Mouse (Mus musculus): ENCODE data around the gene Dupd1. TPM values are rescaled to one million over a fixed set of nuclear protein-coding genes. Genes with fewer than 3 reads are reported as not detected.

Gene Dupd1
- not detected in 2 replicates for polyA plus RNA-seq (2012; rRNA removed)

DNA sequence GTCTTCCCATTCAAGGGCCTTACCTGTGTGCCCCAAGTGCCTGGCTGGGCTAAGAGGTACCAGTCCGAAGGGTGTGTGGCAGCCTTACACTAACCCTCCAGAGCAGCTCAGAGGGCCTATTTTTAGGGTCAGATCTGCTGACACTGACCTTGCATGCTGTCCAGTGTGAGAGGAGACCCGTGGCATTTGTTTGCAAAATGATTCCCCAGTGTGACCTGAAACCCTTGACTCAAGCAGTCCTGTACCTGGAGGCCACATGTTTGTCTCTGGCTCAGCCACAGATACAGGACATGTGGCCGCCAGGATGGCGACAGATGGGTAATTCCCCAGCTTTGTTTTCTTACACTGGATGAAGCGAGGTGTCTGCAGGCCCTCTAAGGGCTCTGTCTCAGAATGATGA is at the start of gene Dupd1:
TSS of gene Dupd1 (minus strand) at position 91 of the 400 bp plus-strand sequence.
- no peak for DNase-seq (ENCODE audit: low spot score)

DNA sequence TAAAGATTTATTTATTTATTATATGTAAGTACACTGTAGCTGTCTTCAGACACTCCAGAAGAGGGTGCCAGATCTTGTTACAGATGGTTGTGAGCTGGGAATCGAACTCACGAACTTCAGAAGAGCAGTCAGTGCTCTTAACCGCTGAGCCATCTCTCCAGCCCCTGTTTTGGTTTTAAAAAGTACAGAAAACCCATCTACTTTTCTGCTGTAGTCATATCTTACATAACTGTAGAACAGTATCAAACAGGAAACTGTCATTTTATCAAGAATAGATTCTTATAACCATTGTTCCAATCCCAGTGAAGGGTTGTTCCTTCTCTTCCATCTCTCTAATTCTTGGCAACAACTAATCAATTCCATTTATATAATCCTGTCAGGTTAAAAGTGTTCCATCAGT is 49.4 kb upstream of the Dupd1 start:
- DNase-seq (ENCODE audit: low spot score), result no peak

DNA sequence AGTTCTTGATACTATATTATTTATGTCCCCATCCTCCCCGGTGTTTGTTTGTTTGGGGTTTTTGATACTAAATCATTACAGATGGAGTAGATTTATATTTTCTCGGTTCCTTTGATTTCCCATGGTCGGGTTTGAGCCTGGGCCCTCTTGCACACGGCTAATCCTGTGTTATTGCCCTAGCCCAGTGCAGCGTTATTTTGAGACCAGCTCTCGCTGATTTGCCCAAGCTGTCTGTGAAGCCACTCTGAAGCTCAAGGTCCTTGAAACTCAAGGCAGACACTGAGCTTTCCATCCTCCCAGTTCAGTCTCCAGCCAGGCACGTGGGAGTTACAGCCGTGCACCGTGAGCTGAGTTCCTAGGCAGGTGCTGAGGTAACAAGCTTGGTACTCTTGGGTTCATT is 47.2 kb upstream of the Dupd1 start:
- no peak for DNase-seq (ENCODE audit: low spot score)

DNA sequence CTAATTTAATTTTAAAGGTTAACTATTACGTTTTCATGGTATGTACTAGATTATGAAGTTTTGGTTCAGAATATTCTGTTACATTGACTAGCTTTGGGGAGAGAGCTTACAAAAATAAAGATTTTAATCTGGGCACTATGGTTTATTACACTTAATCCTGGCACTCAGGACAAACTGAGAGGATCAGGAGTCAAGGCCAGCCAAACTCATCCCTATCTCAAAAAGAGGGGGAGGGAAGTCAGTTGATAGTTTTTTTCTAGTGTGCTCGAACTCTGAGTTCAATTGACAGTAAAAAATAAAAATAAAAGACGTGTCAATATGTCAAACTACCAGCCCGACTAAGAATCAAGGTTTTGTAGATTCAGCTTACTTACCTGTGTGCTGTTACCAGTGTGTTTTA is 39.0 kb upstream of the Dupd1 start:
- no peak for DNase-seq (ENCODE audit: low spot score)

DNA sequence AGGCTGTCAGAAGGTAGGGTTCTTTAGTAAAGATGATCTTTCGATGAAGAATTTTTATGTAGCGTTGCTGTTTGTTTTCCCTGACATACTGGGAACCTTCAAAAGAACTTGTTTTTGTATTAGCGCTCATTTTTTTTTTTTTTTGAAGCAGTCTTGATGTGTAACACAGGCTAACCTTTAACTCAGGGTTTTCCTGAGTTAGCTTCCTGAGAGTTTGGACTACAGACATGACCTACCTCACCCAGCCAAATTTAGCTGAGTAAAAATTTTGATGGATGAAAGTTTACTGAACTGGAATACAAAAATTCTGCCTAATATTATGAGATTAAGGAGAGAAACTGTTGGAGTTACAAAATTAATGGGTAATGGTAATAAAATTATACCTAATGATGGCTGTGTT is 38.0 kb upstream of the Dupd1 start:
- no peak for DNase-seq (ENCODE audit: low spot score)

DNA sequence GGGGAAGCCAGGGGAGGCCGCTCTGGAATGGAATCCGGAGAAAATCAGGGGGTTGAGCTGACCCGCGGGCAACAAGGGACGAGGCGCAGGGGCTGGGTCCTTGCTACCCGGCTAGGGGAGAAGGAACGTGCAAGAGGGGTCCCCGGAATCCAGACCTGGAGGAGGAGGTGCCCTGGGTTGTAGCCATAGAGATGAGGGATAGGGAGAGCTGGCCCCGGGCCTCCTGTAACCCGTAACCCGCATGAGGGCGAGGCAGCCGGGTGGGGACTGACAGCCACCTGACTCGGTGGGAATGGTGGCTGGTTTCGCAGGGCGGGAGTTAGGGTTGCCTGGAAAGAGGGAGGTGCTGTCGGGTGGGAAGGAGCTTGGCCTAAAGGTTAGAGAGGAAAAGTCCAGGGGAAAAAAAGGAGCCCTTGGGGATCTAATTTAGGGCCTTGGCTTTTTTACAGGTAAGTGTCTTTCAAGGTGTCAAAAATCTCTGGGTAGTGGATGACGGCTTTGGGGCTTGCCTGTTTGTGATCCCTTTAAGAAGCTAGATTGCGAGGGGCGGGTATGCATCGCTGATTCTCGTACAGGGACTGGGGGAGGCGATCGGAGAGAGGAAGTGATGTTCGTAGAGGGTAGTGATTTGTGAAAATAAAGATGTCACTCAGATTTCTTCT is 36.6 kb upstream of the Dupd1 start, which contains the start of gene Dusp13:
TSS of gene Dusp13 (minus strand) at position 301 of the 662 bp plus-strand sequence.
- DNase-seq (ENCODE audit: low spot score), result peak; percentile 57

DNA sequence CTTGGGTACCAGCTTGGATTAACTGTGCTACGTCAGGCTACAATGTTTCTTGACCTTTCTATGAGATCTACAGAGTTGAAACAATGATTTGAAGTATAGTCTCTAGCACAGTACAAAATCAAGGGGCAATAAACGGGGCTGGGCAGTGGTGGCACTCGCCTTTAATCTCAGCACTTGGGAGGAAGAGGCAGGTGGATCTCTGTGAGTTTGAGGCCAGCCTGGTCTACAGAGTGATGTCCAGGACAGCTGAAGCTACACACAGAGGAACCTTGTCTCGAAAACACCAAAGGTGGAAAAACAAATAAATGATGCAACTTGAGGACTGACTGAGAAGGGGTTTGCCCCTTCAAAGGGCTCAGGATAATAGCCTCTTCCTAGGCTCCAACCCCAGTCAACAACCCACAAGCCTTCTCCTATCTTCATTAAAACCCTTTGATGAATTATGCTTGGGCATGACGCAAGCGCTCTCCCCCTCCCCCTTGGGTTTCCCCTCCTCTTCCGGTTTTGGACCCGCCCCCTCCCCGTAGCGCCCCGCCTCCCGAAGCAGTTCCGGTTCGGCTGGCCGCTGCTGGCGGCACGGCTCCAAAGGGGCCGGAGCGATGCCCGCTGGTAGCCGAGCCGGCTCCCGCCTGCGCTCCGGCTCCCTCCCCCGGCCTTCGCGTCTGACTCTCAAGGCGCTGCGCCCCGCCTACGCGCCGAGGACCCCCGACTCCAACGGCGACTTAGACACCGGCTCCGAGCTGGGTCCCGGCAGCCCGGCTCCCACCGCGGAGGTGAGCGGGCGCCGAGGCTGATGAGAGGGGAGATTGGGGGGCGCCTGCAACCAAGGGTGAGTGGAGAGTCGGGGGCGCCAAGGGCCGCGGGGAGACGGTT is 35.9 kb upstream of the Dupd1 start, which contains the start of gene Samd8:
TSS of gene Samd8 (plus strand) at position 524 of the 873 bp plus-strand sequence.
- peak; percentile 82 for DNase-seq (ENCODE audit: low spot score)

DNA sequence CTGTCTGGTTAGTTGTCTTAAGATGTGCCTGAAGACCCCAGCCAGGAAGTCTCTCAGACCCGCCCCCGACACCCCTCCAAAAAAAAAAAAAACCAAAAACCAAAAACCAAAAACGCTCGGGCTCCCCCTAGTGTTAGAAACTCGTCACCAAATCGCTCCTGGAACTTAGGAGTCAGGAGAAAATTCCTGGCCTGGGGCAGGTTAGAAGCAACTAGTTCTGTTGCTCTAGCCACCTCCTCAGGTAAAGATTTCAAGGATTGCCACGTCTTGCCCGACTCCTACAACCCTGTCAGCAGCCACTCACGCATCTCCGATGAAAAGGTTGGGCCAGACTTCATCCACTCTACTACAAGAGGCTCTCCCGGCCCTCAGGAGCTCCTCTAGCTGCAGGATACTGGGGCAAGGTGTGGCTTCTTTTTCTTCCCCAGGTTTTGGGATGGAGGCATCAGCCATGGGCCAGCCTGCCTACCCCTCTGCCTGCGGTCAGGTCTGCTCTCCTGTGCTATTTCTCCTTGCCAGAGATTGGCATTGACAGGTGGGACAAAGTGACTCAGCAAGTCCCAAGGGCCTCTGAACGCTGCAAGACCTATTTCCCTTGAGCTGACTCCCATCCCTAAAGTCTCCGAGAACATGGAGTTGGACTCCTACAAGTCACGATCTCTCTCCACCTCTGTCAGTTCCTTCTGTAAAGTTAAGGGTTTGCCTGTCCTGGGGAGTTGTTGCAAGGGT is 33.9 kb upstream of the Dupd1 start:
- no peak for DNase-seq (ENCODE audit: low spot score)

DNA sequence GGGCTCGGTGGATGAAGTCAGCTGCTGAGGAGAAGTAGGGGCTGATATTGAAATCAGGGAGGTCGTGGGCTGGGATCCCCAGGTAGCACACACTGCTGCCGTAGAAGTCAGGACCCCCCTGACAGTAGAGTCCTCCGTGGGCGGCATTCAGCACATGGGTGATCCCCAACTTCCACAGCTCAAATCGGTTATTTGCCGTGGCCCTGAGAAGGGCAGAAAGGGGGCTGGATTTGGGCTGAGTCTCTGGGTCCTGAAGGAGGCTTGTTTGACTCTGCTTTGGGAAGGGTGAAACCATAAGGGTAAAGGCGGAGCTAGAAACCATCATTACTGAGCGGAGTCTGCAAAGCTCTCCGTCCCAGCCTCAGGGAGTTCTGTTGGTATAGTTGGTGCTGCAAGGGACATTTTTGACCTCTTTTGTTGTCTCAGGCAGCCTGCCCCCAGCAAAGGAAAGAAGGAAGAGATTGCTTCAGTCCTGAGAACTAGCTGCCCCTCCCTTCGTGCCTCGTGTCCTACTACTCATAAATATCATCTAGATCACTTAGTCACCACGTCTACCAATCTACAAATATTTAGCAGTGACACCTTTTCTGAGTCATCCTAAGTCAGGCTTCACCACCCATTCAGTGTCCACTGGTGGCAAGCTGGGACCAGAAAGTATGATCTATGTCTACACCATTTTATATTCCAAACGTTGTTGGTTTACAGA is 33.2 kb upstream of the Dupd1 start:
- DNase-seq (ENCODE audit: low spot score), result no peak

DNA sequence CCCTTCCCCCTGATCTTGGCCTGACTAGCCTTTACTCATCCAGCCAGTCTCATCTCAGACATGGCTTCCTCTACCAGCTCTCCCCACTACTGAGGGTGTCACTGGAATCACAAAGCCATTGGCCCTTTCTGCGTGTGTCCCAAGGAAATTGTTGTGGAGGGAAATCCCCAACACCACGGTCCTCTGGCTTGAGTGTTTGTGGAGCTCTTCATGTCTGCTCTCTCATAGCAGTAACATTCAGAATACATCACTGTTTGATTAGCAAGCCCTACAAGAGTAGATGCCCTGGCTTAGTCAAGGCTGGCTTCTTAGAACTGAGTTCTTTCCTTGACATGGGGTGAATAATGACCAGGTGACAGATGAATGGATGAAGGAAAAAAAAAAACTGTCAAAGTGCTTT is 32.5 kb upstream of the Dupd1 start:
- DNase-seq (ENCODE audit: low spot score), result no peak

DNA sequence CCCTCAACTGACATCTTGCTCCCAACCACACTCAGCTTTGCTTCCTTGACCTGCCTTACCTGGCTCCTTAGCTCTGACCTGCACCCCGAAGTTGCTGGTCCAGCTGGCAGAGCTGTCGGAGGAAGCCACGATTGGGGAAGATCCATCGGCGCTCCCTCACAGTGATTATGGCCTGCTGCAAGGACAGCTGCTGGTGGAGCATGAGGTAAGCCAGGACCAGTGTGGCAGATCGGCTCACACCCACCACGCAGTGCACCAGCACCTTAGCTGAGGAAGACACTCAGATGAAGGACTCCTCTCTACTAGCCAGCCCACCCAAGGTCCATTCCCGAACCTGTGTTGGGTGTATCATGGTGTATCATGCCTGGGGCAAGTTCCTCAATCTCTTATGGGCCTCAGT is 31.9 kb upstream of the Dupd1 start:
- no peak for DNase-seq (ENCODE audit: low spot score)

DNA sequence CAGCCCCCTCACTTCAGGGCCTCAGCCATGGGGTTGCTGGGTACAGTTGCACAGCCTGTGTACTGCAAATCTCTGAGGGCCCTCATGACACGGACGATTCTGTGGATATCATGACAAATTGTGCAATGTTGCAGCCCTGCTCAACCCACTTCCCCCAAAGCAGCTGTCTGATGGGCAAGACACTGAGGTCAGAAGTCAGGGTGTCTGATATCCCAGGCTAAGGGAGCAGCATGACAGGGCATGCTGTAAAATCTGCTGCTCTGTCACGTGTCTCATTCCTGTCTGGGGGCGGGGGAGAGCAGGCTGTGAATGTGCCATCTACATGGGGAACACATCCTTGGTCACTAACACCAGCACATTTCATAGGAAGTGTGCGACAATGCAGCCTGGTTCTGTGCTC is 30.8 kb upstream of the Dupd1 start:
- DNase-seq (ENCODE audit: low spot score), result no peak

DNA sequence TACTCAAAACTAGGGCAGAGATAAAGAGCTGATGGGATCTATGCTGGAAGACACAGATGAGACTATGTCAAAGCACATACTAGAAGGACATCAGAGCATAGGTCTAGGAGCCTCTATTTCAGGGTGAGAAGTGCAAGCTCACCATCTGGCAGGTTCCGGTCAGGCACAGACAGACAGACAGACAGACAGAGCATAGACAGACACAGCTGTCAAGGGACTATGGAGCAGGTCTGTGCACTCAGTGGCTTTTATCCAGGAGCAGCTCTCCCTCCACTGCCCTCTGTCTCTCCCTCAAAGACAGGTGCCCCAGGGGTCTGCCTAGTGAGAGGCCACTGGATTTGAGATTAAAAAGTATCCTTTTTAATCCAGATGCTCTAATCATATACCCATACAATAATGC is 29.8 kb upstream of the Dupd1 start:
- no peak for DNase-seq (ENCODE audit: low spot score)

DNA sequence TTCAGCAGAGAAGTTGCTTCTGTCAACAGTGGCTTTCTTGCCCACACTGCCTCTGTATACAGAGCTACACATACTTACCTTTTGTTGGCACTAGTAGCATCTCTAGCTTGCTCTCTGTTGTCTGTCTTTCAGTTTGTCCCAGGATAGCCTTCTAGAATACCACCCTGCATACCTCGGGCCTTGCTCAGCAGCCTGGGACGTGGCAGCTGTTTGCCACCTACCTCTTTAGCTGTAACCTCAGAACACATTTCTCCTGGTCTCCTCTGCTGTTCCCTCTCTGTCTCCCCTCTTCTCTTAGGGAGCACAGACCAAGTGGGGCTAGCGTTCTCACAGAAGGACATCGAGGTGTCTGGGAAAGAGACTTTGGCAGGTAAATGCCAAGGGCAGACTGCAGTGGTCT is 28.1 kb upstream of the Dupd1 start:
- no peak for DNase-seq (ENCODE audit: low spot score)

DNA sequence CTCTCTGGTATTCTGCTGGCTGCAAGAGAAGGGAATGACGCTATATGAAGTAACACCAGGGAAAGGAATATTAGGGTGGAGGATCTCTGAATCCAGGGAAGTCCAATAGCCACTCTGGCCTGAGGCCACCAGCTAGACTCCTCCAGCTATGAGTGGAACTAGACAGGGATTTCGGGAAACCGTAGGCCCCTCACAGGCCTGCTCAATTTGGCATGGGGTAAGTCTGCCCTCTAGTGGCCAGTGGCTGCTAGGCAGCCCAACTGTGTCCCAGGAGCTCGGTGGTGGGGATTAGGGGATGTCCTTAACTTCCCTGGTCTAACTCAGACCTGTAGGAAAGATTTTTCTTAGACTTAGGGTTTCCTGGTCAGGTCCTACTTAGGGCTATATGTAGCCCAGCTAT is 27.4 kb upstream of the Dupd1 start:
- peak; percentile 70 for DNase-seq (ENCODE audit: low spot score)

DNA sequence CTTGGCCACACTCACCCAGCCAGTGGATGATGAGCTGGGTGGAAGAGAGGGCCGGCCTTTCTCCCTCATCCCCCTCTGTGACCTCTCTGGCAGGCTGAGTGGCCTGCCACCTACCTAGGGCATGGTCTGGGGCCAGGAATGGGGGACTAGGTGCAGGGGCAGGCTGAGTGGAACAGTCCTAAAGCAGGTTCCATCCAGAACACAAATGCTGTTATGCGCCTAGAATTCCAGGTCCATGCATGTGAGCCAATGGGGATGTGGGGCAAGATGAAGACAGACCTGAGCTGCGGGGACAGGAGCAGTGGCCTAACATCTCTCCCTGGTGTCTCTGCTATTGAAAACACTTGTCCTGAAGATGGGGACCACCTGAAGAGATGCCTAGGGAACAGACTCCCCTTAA is 26.9 kb upstream of the Dupd1 start:
- DNase-seq (ENCODE audit: low spot score), result no peak

DNA sequence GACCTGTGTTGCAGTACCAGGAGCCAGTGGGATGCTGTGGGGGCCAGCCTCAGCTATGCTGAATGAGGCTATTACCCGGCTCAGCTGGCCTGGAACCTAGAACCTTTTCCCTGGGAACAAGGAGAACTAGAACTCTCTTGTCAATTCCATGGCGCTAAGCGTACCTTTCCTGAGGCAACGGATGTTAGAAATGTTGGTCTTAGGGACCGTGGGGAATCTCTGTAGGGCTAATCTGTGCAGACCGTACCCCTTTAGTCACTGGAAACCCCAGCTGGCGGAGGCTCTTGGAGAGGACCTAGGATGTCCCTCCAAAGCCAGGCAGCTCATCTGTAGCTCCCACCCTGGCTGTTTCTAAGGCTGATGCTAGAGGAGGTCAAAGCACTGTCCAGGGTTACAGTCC is 26.0 kb upstream of the Dupd1 start:
- DNase-seq (ENCODE audit: low spot score), result no peak

DNA sequence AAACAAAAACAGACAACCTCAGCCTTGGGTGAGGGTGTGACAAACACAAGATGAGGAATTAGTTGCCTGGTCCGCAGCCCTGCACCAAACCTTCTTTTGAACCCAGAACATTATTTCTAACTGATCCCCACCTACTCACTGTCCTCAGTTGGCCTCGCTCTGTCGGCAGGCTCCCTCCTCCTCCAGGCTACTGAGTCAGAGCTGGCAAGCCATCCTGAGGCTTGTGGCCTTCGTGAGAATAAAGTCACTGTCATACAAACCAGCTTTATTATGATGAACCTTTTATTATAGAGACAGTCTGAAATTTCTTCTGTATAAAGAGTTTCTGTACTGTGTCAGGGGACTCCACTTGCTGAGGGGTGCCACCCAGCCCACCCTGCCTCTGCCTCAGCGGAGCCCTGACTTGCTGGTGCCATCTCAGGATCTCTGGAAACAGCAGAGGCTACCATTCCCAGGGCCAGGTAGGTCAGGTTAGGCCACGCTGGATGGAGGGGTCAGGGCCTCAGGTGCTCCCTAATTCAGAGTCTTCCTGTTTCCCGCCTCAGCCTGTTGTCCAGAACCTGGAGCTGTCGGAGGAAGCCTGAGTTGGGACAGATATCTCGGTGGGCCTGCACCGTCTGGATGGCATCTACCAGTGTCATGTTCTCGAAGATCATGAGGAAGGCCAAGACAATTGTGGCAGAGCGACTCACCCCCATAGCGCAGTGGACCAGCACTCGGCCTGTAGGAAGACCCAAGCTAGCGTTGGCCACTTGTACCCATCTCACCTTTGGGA is 18.9 kb upstream of the Dupd1 start:
- DNase-seq (ENCODE audit: low spot score), result no peak

DNA sequence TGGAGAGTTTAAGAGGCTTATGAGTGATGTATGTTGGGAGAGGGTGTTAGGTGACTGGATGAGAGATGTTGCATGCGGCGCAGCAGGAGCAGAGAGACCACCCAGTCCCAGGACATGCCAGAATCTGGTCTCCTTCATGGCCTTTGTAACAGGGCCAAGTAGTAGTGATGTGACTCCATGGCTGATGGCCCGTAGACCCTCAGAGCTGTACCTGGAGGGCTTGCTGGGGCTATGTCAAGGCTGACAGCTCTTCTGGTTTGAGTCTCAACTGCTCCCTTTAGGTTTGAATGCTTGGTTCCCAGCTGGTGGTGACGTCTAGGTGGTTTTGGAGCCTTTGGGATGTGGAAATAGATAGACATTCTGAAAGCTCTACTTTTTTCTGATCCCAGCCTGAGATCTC is 15.6 kb upstream of the Dupd1 start:
- no peak for DNase-seq (ENCODE audit: low spot score)

DNA sequence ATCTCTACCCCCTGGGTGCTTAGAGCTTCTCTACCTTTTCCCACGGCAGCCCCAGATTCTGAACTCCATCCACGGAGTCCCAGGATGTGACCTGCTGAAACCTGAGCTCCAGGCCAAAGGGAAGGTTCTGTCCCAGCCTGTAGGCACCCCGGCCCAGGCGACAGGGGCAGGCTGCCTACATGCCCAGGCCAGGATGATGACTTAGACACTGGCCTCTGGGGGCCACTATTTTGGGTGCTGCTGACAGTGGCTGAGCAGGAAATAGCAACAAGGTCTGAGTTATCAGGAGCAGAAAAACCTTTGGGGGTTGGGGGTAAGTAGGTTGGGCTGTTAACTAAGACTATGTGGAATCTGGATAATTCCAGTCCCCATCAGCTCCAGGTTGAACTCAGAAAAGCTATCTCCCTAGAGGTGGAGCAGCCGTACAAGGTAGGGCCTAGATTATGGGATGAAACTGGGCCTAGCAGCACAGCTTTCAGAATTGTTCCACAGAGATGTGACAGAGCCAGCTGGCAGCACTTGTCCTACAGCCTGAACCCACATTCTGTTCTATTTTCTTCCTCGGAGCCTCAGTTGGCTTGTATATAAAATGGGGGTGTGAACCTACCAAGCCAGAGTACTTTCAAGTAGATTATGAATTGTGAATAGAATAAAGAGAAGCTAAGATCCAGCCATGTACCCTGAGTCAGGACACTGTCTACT is 14.8 kb upstream of the Dupd1 start:
- DNase-seq (ENCODE audit: low spot score), result no peak
